Mouse (Mus musculus): ENCODE measurements around the gene Daxx.

The Daxx gene

GRCm38 (mm10) chr17:33962876-33963275, 53.7 kb downstream of the Daxx start:
- in situ Hi-C loops (cut with MboI, MseI), result no loop called here
